Mouse (Mus musculus) lung, postnatal 0 days (tissue): ENCODE results near the gene Palld.
A peak's percentile ranks its signal among the peaks of the same experiment; 100 is the strongest.

ENCODE experiments used
- CTCF ChIP-seq: IDR thresholded peaks from 2 replicates; pipeline ENCODE4 v1.5.1; 2016; ENCODE audit warnings: antibody characterized with exemption, mild to moderate bottlenecking
- EP300 ChIP-seq: IDR thresholded peaks from 2 replicates; pipeline ENCODE4 v1.6.1; 2016; ENCODE audit warnings: antibody characterized with exemption, mild to moderate bottlenecking, control low read depth

GRCm38 (mm10) chr8:61894062-61894461, 8.4 kb downstream of the Palld start:
- TF ChIP-seq CTCF, result peak; percentile 71
- TF ChIP-seq EP300, result no peak
